Mouse (Mus musculus): ENCODE data around the gene Ovca2.

DNA sequence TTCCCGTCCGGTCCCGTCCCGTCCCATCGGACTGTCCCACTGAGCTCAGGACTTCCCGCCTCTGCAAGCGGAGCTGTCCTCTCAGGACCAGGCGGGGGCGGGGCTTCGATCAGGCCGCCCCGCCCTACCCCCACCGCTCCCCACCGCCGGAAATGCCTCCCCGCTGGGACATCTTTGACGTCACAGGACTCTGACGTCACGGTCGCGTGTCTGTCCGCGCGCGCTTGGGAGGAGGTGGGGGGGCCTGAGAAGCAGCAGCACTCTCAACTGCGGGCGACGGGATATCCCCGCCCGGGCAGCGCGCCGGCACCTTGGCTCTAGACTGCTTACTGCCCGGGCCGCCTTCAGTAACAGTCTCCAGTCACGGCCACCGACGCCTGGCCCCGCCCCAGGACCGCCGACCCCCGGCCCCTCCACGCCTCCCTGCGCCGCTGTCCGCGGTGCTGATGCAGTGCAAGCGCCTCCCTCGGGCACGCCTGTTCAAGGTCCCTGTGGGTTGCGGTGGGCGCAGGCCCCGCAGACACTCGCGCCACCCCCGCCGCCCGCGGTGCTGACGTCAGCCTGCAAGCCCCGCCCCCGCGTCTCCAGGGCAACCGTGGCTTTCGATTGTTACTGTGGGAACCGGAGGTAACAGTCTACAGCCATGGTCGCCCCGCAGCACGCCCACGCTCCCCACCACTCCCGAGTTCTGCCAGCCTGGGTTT lies 5.4 kb downstream of the Ovca2 start:
- TF ChIP-seq POLR2A (IDR thresholded peaks at IDR 0.05; ENCODE audit: extremely low read depth, insufficient read depth, low read length) (no peak), CTCF (IDR thresholded peaks at IDR 0.05; ENCODE audit: extremely low read depth, insufficient read depth, low read length) (no peak)
